Mouse (Mus musculus) C2C12 (cell line): Measurements from ENCODE around the gene Dync1i1.

Source experiments
- CTCF ChIP-seq: IDR thresholded peaks from one replicate; pipeline ENCODE4 v1.5.1; 2011; ENCODE audit not compliant: control insufficient read depth, insufficient read depth, insufficient read length
- FOSL1 ChIP-seq: IDR thresholded peaks from one replicate; pipeline ENCODE4 v1.8.0; 2011; ENCODE audit warnings: mild to moderate bottlenecking, low read length; ENCODE audit not compliant: poor library complexity, insufficient read depth, severe bottlenecking
- MAX ChIP-seq: IDR thresholded peaks from one replicate; pipeline ENCODE4 v1.6.1; 2011; ENCODE audit warnings: mild to moderate bottlenecking, control low read depth
- MYOD1 ChIP-seq: IDR thresholded peaks from one replicate; pipeline ENCODE4 v1.6.1; 2011; ENCODE audit warnings: low read depth; ENCODE audit not compliant: control insufficient read depth, insufficient read length
- MYOG ChIP-seq: IDR thresholded peaks from one replicate; pipeline ENCODE4 v1.6.1; 2011; ENCODE audit not compliant: control insufficient read depth, insufficient read length; ENCODE audit errors: extremely low read depth
- USF1 ChIP-seq: IDR thresholded peaks from one replicate; pipeline ENCODE4 v1.6.1; 2011; ENCODE audit warnings: low read depth, mild to moderate bottlenecking, control low read depth, moderate library complexity

- no peak for TF ChIP-seq CTCF
- TF ChIP-seq MAX: no peak
- TF ChIP-seq USF1: no peak
- no peak for TF ChIP-seq FOSL1
- no peak for TF ChIP-seq MYOD1
- no peak for TF ChIP-seq MYOG
Observed at GRCm38 (mm10) chr6:5808008-5808421, 82.6 kb downstream of the Dync1i1 start.
